In genomic region chr15:80989712-80990111, GRCm38 (mm10) we compare ENCODE assay signal across 17 mouse cellular contexts. TPM values are rescaled to one million over a fixed set of nuclear protein-coding genes. Genes with fewer than 3 reads are reported as not detected.
DNase-seq lines count a peak whose midpoint lies in the region; ATAC-seq and TF ChIP-seq lines count a peak whose summit lies in the region.
"Had no signal": no experiment of that assay in that cellular context is flagged by ENCODE, and none has a peak within 500 bp of the region (broad histone marks: within the 10 kb centered on the region; RNA-seq: fewer than 3 reads in every experiment).

No protein-coding gene starts in this region.

- no peak overlapping the region for H3K4me3 ChIP-seq in liver, postnatal 0 days (ENCODE audit: low read depth, low read length)
- no peak overlapping the region for H3K4me3 ChIP-seq in liver, embryonic 11.5 days (ENCODE audit: low read depth, low read length)
- no peak overlapping the region for H3K4me3 ChIP-seq in intestine, postnatal 0 days (ENCODE audit: low read depth, low read length)
- H3K4me3 ChIP-seq in stomach, embryonic 16.5 days (replicated peaks; ENCODE audit: low read length), result no peak overlapping the region
- H3K4me3 ChIP-seq in layer of hippocampus, adult 2 months, result no peak overlapping the region
- H3K4me3 ChIP-seq: erythroblast, embryonic 14.5 days; hindbrain, embryonic 10.5 days; liver, embryonic 15.5 days had no signal

- H3K9me3 ChIP-seq in liver, postnatal 0 days (ENCODE audit: low read length), result no peaks in the 10 kb centered on the region
- H3K9me3 ChIP-seq in liver, embryonic 11.5 days (ENCODE audit: control insufficient read depth, low read length), result no peaks in the 10 kb centered on the region
- H3K9me3 ChIP-seq in intestine, postnatal 0 days (ENCODE audit: control insufficient read depth), result no peaks in the 10 kb centered on the region
- no peaks in the 10 kb centered on the region for H3K9me3 ChIP-seq in stomach, embryonic 16.5 days (replicated peaks; ENCODE audit: control insufficient read depth, low read length)
- H3K9me3 ChIP-seq: hindbrain, embryonic 10.5 days; liver, embryonic 15.5 days had no signal

- no peak for TF ChIP-seq EP300 in liver, postnatal 0 days (IDR thresholded peaks at IDR 0.05; ENCODE audit: low read depth)

- no peak for DNase-seq in liver, postnatal 0 days
- DNase-seq in liver, embryonic 11.5 days (ENCODE audit: low spot score), result no peak
- peak; percentile 50 for DNase-seq in lung, postnatal 14 days
- DNase-seq in layer of hippocampus, adult 2 months (ENCODE audit: low spot score in 2 of 2), result no peak
- no peak for DNase-seq in cerebellum, postnatal 25 days
- DNase-seq in gastrocnemius, postnatal 14 days, result no peak
- DNase-seq: adrenal gland, postnatal 14 days; cerebellum, adult 9-10 months; heart, adult 18-20 months; right cerebral cortex, adult 18-20 months; thymus, postnatal 4 days had no signal

- intact Hi-C loops in gastrocnemius, postnatal 14 days (cut with DNase I; ENCODE audit: low total_unique reads), result no loop called here

- H3K36me3 ChIP-seq in liver, postnatal 0 days (replicated peaks; ENCODE audit: insufficient read depth, low read length), result no peaks in the 10 kb centered on the region
- no peaks in the 10 kb centered on the region for H3K36me3 ChIP-seq in liver, embryonic 11.5 days (ENCODE audit: control insufficient read depth, insufficient read depth, low read length)
- no peaks in the 10 kb centered on the region for H3K36me3 ChIP-seq in intestine, postnatal 0 days (ENCODE audit: control insufficient read depth, insufficient read depth)
- no peaks in the 10 kb centered on the region for H3K36me3 ChIP-seq in stomach, embryonic 16.5 days (ENCODE audit: control insufficient read depth, insufficient read depth, low read length)
- H3K36me3 ChIP-seq: hindbrain, embryonic 10.5 days; liver, embryonic 15.5 days had no signal

- H3K27me3 ChIP-seq in liver, postnatal 0 days (ENCODE audit: insufficient read depth, low read length), result no peaks in the 10 kb centered on the region
- no peaks in the 10 kb centered on the region for H3K27me3 ChIP-seq in liver, embryonic 11.5 days (replicated peaks; ENCODE audit: control insufficient read depth, insufficient read depth, low read length)
- H3K27me3 ChIP-seq in intestine, postnatal 0 days (replicated peaks; ENCODE audit: control insufficient read depth, insufficient read depth, low read length), result no peaks in the 10 kb centered on the region
- H3K27me3 ChIP-seq in stomach, embryonic 16.5 days (ENCODE audit: control insufficient read depth, insufficient read depth, low read length), result no peaks in the 10 kb centered on the region
- H3K27me3 ChIP-seq: liver, embryonic 15.5 days had no signal

- WGBS in liver, postnatal 0 days (ENCODE audit: insufficient replicate concordance), result 58% methylated on average over 3 of the region's 3 CpGs
- 68% methylated on average over 3 of the region's 3 CpGs for WGBS in liver, embryonic 11.5 days
- 37% methylated on average over 3 of the region's 3 CpGs for WGBS in intestine, postnatal 0 days
- 39% methylated on average over 3 of the region's 3 CpGs for WGBS in stomach, embryonic 16.5 days

- H3K4me2 ChIP-seq in liver, postnatal 0 days (ENCODE audit: low read depth, low read length), result no peak overlapping the region
- no peak overlapping the region for H3K4me2 ChIP-seq in liver, embryonic 11.5 days
- no peak overlapping the region for H3K4me2 ChIP-seq in intestine, postnatal 0 days (replicated peaks; ENCODE audit: low read depth)
- H3K4me2 ChIP-seq in stomach, embryonic 16.5 days (ENCODE audit: low read depth, low read length), result peak overlapping the region; percentile 16; the same call in 1 of the 2 replicates
- H3K4me2 ChIP-seq: liver, embryonic 15.5 days had no signal

- peak; percentile 64 for ATAC-seq in liver, postnatal 0 days
- no peak for ATAC-seq in liver, embryonic 11.5 days (replicated peaks; ENCODE audit: low FRiP score)
- ATAC-seq in intestine, postnatal 0 days, result peak; percentile 79
- peak; percentile 96 for ATAC-seq in stomach, embryonic 16.5 days (ENCODE audit: insufficient read depth, low FRiP score)
- ATAC-seq: forebrain, embryonic 16.5 days had no signal

- peak overlapping the region; percentile 0; the same call in 1 of the 2 replicates for H3K27ac ChIP-seq in liver, postnatal 0 days (ENCODE audit: low read depth)
- H3K27ac ChIP-seq in liver, embryonic 11.5 days (ENCODE audit: low read depth, low read length), result no peak overlapping the region
- no peak overlapping the region; the same call in 1 of the 2 replicates for H3K27ac ChIP-seq in intestine, postnatal 0 days (ENCODE audit: low read depth, low read length)
- peak overlapping the region; percentile 92 for H3K27ac ChIP-seq in stomach, embryonic 16.5 days (ENCODE audit: low read length)
- H3K27ac ChIP-seq in layer of hippocampus, adult 2 months, result no peak overlapping the region
- H3K27ac ChIP-seq: hindbrain, embryonic 10.5 days; liver, embryonic 15.5 days had no signal

- no peak overlapping the region for H3K9ac ChIP-seq in liver, postnatal 0 days (replicated peaks)
- no peak overlapping the region for H3K9ac ChIP-seq in liver, embryonic 11.5 days (ENCODE audit: low read depth, low read length)
- H3K9ac ChIP-seq in intestine, postnatal 0 days (ENCODE audit: low read depth, low read length), result no peak overlapping the region
- no peak overlapping the region for H3K9ac ChIP-seq in stomach, embryonic 16.5 days (ENCODE audit: low read length)
- H3K9ac ChIP-seq: liver, embryonic 15.5 days had no signal

- TF ChIP-seq CTCF in liver, postnatal 0 days (IDR thresholded peaks at IDR 0.05; ENCODE audit: low read depth), result no peak
- TF ChIP-seq CTCF in intestine, postnatal 0 days (IDR thresholded peaks at IDR 0.05; ENCODE audit: low read depth), result no peak
- TF ChIP-seq CTCF in layer of hippocampus, adult 2 months (conservative IDR thresholded peaks at IDR 0.05), result no peak

- peaks cover 4% of the 10 kb centered on the region; the same call in 1 of the 2 replicates for H3K4me1 ChIP-seq in liver, postnatal 0 days (ENCODE audit: insufficient read depth)
- peaks cover 6% of the 10 kb centered on the region for H3K4me1 ChIP-seq in liver, embryonic 11.5 days (replicated peaks; ENCODE audit: control insufficient read depth, insufficient read depth, low read length)
- H3K4me1 ChIP-seq in intestine, postnatal 0 days (replicated peaks; ENCODE audit: control insufficient read depth, insufficient read depth, low read length), result no peaks in the 10 kb centered on the region
- peaks cover 6% of the 10 kb centered on the region for H3K4me1 ChIP-seq in stomach, embryonic 16.5 days (ENCODE audit: control insufficient read depth, insufficient read depth, low read length)
- H3K4me1 ChIP-seq: hindbrain, embryonic 10.5 days had no signal

RNA-seq across cellular contexts. Expression of gene Sgsm3, which starts 12.1 kb away (rescaled TPM):
- 5.4 and 7.5 TPM in 2 replicates for polyA plus RNA-seq in liver, postnatal 0 days (2015; fragmentation: Nextera tagmentation; extraction: Ambion mirVana)
- polyA plus RNA-seq in liver, embryonic 11.5 days (2014; fragmentation: Nextera tagmentation; extraction: Ambion mirVana), result 28.5 and 28.8 TPM in 2 replicates
- polyA plus RNA-seq in intestine, postnatal 0 days (2015; fragmentation: Nextera tagmentation; extraction: Ambion mirVana), result 13.3 and 13.4 TPM in 2 replicates
- polyA plus RNA-seq in stomach, embryonic 16.5 days (2015; fragmentation: Nextera tagmentation; extraction: Ambion mirVana), result 55.9 and 73.5 TPM in 2 replicates
- 10 to 100 TPM; 83.0 to 89.2 TPM for total RNA-seq in layer of hippocampus, adult 2 months (2021)
- total RNA-seq in gastrocnemius, postnatal 14 days (2021), result 10 to 100 TPM in 1 of 2 experiments, 1 to 10 TPM in 1; 9.0 to 10.2 TPM

RNA-seq across cellular contexts. Expression of gene Adsl, which starts 41.4 kb away (rescaled TPM):
- polyA plus RNA-seq in liver, postnatal 0 days (2015; fragmentation: Nextera tagmentation; extraction: Ambion mirVana), result 28.9 and 37.0 TPM in 2 replicates
- 256 and 262 TPM in 2 replicates for polyA plus RNA-seq in liver, embryonic 11.5 days (2014; fragmentation: Nextera tagmentation; extraction: Ambion mirVana)
- 30.8 and 31.9 TPM in 2 replicates for polyA plus RNA-seq in intestine, postnatal 0 days (2015; fragmentation: Nextera tagmentation; extraction: Ambion mirVana)
- 164 and 166 TPM in 2 replicates for polyA plus RNA-seq in stomach, embryonic 16.5 days (2015; fragmentation: Nextera tagmentation; extraction: Ambion mirVana)
- total RNA-seq in layer of hippocampus, adult 2 months (2021), result 10 to 100 TPM; 24.2 to 28.0 TPM
- 100 to 1,000 TPM; 166 to 179 TPM for total RNA-seq in gastrocnemius, postnatal 14 days (2021)

Comparison
In these comparisons a context has a peak if more than half of its experiments do, and no peak if none do; other contexts are left out.
1. H3K27ac ChIP-seq: peak in liver, postnatal 0 days (single experiment) and stomach, embryonic 16.5 days (single experiment); none in liver, embryonic 11.5 days (single experiment), intestine, postnatal 0 days (single experiment) and layer of hippocampus, adult 2 months (single experiment).